28 mouse cellular contexts compared by ENCODE assay signal in genomic region chr12:36360064-36360463, GRCm38 (mm10). TPM values are rescaled to one million over a fixed set of nuclear protein-coding genes. Genes with fewer than 3 reads are reported as not detected.
A peak's percentile ranks its signal among the peaks of the same experiment; 100 is the strongest.
DNase-seq lines count a peak whose midpoint lies in the region; ATAC-seq and TF ChIP-seq lines count a peak whose summit lies in the region.
"Had no signal": no experiment of that assay in that cellular context is flagged by ENCODE, and none has a peak within 500 bp of the region (broad histone marks: within the 10 kb centered on the region; RNA-seq: fewer than 3 reads in every experiment).

No protein-coding gene starts in this region.

- H3K4me1 ChIP-seq in G1E (ENCODE audit: insufficient read depth, low read depth, low read length): peaks cover 18% of the 10 kb centered on the region
- H3K4me1 ChIP-seq: embryonic facial prominence, embryonic 10.5 days; embryonic facial prominence, embryonic 13.5 days; forebrain, embryonic 12.5 days; forebrain, embryonic 15.5 days; heart, embryonic 10.5 days; heart, embryonic 13.5 days had no signal

- no peaks in the 10 kb centered on the region; the same call in 1 of the 2 replicates for H3K9me3 ChIP-seq in G1E (replicated peaks)
- H3K9me3 ChIP-seq: embryonic facial prominence, embryonic 10.5 days; embryonic facial prominence, embryonic 13.5 days; forebrain, embryonic 12.5 days; forebrain, embryonic 15.5 days; heart, embryonic 10.5 days; heart, embryonic 13.5 days had no signal

- DNase-seq in B cell, adult 2 months: peak; percentile 14 to 26
- no peak for DNase-seq in G1E (ENCODE audit: low spot score)
- DNase-seq in right cerebral cortex, adult 2 months (ENCODE audit: low spot score in 2 of 2): no peak
- no peak for DNase-seq in frontal cortex, postnatal 36 days (ENCODE audit: low spot score in 2 of 2)
- no peak for DNase-seq in testis, postnatal 14 days (ENCODE audit: low spot score)
- DNase-seq: adrenal gland, adult 8-10 months; adrenal gland, postnatal 25 days; cerebellum, adult 11-12 months; cerebellum, adult 8-10 months; cerebellum, postnatal 10 days; cerebellum, postnatal 36 days; embryo, embryonic 11 days; gastrocnemius, adult 2 months; gastrocnemius, postnatal 14 days; heart, adult 18-20 months; heart, postnatal 14 days; heart, postnatal 4 days had no signal

- H3K27me3 ChIP-seq in G1E (ENCODE audit: insufficient read depth, low read length): no peaks in the 10 kb centered on the region
- H3K27me3 ChIP-seq: embryonic facial prominence, embryonic 13.5 days; forebrain, embryonic 12.5 days; forebrain, embryonic 15.5 days; heart, embryonic 13.5 days had no signal

- H3K4me3 ChIP-seq in G1E (ENCODE audit: low read depth, low read length): no peak overlapping the region
- H3K4me3 ChIP-seq: embryonic facial prominence, embryonic 10.5 days; embryonic facial prominence, embryonic 13.5 days; erythroblast, embryonic 14.5 days; forebrain, embryonic 12.5 days; forebrain, embryonic 15.5 days; gastrocnemius, adult 2 months; heart, embryonic 10.5 days; heart, embryonic 13.5 days had no signal

- peak; percentile 10; the same call in 1 of the 2 replicates for ATAC-seq in G1E (ENCODE audit: extremely low read depth, insufficient number of reproducible peaks, low FRiP score, poor library complexity, severe bottlenecking)
- 0 out of 2 replicates have a peak, but pooled peaks have one; percentile 40 for ATAC-seq in monocyte, adult 5-6 weeks (replicated peaks; ENCODE audit: insufficient number of reproducible peaks, low FRiP score, low TSS enrichment, poor library complexity, severe bottlenecking)
- ATAC-seq: activated CD4-positive, CD25-positive, alpha-beta regulatory T cell, adult 4 months; forebrain, embryonic 15.5 days; hindbrain, postnatal 0 days; inflammation-experienced regulatory T-cells, adult 6 months had no signal

- TF ChIP-seq CTCF in G1E (IDR thresholded peaks at IDR 0.05; ENCODE audit: low read depth, low read length): no peak

- no peaks in the 10 kb centered on the region for H3K36me3 ChIP-seq in G1E (replicated peaks)
- H3K36me3 ChIP-seq: embryonic facial prominence, embryonic 10.5 days; embryonic facial prominence, embryonic 13.5 days; forebrain, embryonic 12.5 days; forebrain, embryonic 15.5 days; heart, embryonic 10.5 days; heart, embryonic 13.5 days had no signal

RNA-seq across cellular contexts. Expression of gene Ispd, which starts 21.2 kb away (rescaled TPM):
- total RNA-seq in G1E (2014; fragmentation: Nextera tagmentation): 4.7 and 7.2 TPM in 2 replicates
- 6.2 and 10.2 TPM in 2 replicates for total RNA-seq in G1E (2017)
- 1.5 and 1.9 TPM in 2 replicates for polyA plus RNA-seq in G1E (2012)
- total RNA-seq in monocyte, adult 5-6 weeks (2017): 0.78 to 0.96 TPM in 2 of 3 replicates, not detected in the other
- polyA plus RNA-seq: erythroblast, embryonic 14.5 days had no signal

RNA-seq across cellular contexts. Expression of gene D630036H23Rik, which starts 21.9 kb away (rescaled TPM):
- total RNA-seq in G1E (2014; fragmentation: Nextera tagmentation): 1.4 and 2.2 TPM in 2 replicates
- total RNA-seq in G1E (2017): 1.2 and 2.1 TPM in 2 replicates
- 1.6 and 1.7 TPM in 2 replicates for polyA plus RNA-seq in G1E (2012)
- total RNA-seq in monocyte, adult 5-6 weeks (2017): not detected in 3 replicates
- polyA plus RNA-seq: activated CD4-positive, CD25-positive, alpha-beta regulatory T cell, adult 4 months; erythroblast, embryonic 14.5 days had no signal

RNA-seq across cellular contexts. Expression of gene Sostdc1, which starts 46.1 kb away (rescaled TPM):
- total RNA-seq in G1E (2014; fragmentation: Nextera tagmentation) (not detected in 2 replicates), G1E (2017) (not detected in 2 replicates)
- not detected in 2 replicates for polyA plus RNA-seq in G1E (2012)
- not detected in 3 replicates for total RNA-seq in monocyte, adult 5-6 weeks (2017)
- polyA plus RNA-seq: erythroblast, embryonic 14.5 days had no signal

Comparison
In these comparisons a context has a peak if more than half of its experiments do, and no peak if none do; other contexts are left out.
1. DNase-seq: peak in B cell, adult 2 months (2 of 2); none in G1E (single experiment), right cerebral cortex, adult 2 months (0 of 2), frontal cortex, postnatal 36 days (0 of 2) and testis, postnatal 14 days (single experiment).